Mouse (Mus musculus): Measurements from ENCODE around the gene 1700017N19Rik. TPM values are rescaled to one million over a fixed set of nuclear protein-coding genes. Genes with fewer than 3 reads are reported as not detected.

The 1700017N19Rik gene
- polyA plus RNA-seq, 1 experiment from 2014 or later: not detected

DNA sequence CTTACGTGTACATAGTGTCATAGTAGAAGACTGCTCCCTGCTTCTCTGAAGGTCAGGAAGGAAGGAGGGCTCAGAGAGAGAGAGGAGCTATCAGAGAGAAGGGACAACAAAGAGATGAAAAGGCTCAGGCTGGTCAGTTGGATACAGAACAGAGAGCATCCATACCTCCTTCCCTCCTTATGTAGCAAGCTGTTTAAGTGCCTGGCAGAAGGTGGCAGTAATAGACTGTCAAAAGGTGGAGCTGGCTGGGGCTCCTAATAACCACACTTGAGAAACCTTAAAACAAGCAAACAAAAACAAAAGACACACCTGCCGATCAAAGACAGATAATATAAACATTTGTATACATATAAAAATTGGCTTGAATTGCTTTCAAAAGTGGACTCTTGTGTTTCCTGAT lies 14.0 kb downstream of the 1700017N19Rik start:
- 50% methylated on average over 2 of the region's 2 CpGs for WGBS
- ATAC-seq: no peak
- no peak overlapping the region for H3K4me3 ChIP-seq (ENCODE audit: low read depth, low read length)
- no peaks in the 10 kb centered on the region for H3K9me3 ChIP-seq (ENCODE audit: control insufficient read depth)
- H3K36me3 ChIP-seq (ENCODE audit: control insufficient read depth, insufficient read depth): no peaks in the 10 kb centered on the region
- no peak overlapping the region for H3K4me2 ChIP-seq (replicated peaks; ENCODE audit: low read depth)
- no peaks in the 10 kb centered on the region for H3K4me1 ChIP-seq (replicated peaks; ENCODE audit: control insufficient read depth, insufficient read depth, low read length)
- no peak overlapping the region for H3K9ac ChIP-seq (ENCODE audit: low read depth, low read length)
- H3K27ac ChIP-seq (ENCODE audit: low read depth, low read length): no peak overlapping the region
- peak; percentile 12; the same call in 1 of the 2 replicates for TF ChIP-seq CTCF (IDR thresholded peaks at IDR 0.05; ENCODE audit: low read depth)
- H3K27me3 ChIP-seq (replicated peaks; ENCODE audit: control insufficient read depth, insufficient read depth, low read length): no peaks in the 10 kb centered on the region

DNA sequence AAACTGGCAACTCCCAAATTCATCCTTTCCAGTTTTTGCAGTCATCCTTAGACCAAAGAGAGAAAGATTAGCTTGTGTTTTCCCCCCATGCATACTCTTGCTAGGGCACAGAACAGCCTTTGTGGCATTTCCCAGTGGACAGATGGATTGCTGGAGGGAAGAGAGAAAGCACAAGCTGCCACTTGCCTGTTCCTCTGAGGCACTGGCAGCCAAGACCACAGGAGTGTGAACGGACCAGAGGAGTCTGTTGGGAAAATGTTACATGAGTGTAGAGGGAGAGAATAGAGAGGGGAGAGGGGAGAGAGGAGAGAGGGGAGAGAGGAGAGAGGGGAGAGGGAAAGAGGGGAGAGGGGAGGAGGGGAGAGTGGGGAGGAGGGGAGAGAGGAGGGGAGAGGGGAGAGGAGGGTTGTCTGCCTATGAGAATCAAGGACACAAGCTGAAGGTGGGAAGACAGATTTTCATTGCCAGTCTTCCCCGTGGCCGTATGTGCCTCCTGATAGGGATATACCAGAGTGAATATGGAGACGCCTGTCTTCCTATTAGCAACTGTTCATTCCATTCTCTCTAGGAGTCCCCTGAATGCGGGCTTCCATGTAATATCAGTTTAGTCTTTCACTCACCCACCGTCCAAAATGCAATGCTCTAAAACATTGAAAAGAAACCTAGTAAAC lies 27.1 kb downstream of the 1700017N19Rik start:
- H3K27ac ChIP-seq (ENCODE audit: low read depth, low read length): no peak overlapping the region
- 86% methylated on average over 6 of the region's 6 CpGs for WGBS
- TF ChIP-seq CTCF (IDR thresholded peaks at IDR 0.05; ENCODE audit: low read depth): no peak

DNA sequence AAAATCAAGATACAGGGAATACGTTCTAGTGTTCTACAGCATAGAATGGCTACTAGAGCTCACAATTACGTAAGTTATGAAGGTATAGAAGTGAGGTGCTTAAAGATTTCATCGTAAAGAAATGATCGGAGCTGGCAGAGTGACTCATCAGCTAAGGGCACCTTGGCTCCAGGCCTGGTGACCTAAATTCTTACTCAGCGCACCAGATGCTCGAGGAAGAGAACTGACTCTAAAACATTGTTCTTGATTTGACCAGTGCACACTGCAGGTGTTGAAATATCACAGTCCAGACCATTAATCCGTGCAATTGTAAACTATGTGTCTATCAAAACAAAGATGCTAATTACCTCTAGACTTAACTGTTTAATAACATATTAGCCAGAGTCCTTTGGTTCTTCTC lies 29.2 kb downstream of the 1700017N19Rik start:
- Histone ChIP-seq H3K27me3 (replicated peaks; ENCODE audit: control insufficient read depth, insufficient read depth, low read length) (no peaks in the 10 kb centered on the region), H3K9me3 (ENCODE audit: control insufficient read depth) (no peaks in the 10 kb centered on the region), H3K27ac (ENCODE audit: low read depth, low read length) (no peak overlapping the region), H3K4me1 (replicated peaks; ENCODE audit: control insufficient read depth, insufficient read depth, low read length) (no peaks in the 10 kb centered on the region), H3K36me3 (ENCODE audit: control insufficient read depth, insufficient read depth) (no peaks in the 10 kb centered on the region), H3K4me3 (ENCODE audit: low read depth, low read length) (no peak overlapping the region), H3K4me2 (replicated peaks; ENCODE audit: low read depth) (no peak overlapping the region), H3K9ac (ENCODE audit: low read depth, low read length) (no peak overlapping the region)
- no peak for TF ChIP-seq CTCF (IDR thresholded peaks at IDR 0.05; ENCODE audit: low read depth)
- no peak for ATAC-seq
- WGBS: 81% methylated on average over 7 of the region's 7 CpGs

More for the DNA sequence above, 27.1 kb downstream of the 1700017N19Rik start:
- Histone ChIP-seq H3K4me1 (replicated peaks; ENCODE audit: control insufficient read depth, insufficient read depth, low read length) (no peaks in the 10 kb centered on the region), H3K4me3 (ENCODE audit: low read depth, low read length) (no peak overlapping the region), H3K36me3 (ENCODE audit: control insufficient read depth, insufficient read depth) (no peaks in the 10 kb centered on the region), H3K9ac (ENCODE audit: low read depth, low read length) (no peak overlapping the region), H3K4me2 (replicated peaks; ENCODE audit: low read depth) (no peak overlapping the region), H3K9me3 (ENCODE audit: control insufficient read depth) (no peaks in the 10 kb centered on the region), H3K27me3 (replicated peaks; ENCODE audit: control insufficient read depth, insufficient read depth, low read length) (no peaks in the 10 kb centered on the region)
- ATAC-seq: no peak

GRCm38 (mm10) chr10:100620040-100620439 lies 29.8 kb downstream of the 1700017N19Rik start:
- H3K4me3 ChIP-seq (ENCODE audit: low read depth, low read length): no peak overlapping the region
- H3K4me1 ChIP-seq (replicated peaks; ENCODE audit: control insufficient read depth, insufficient read depth, low read length): no peaks in the 10 kb centered on the region
- no peaks in the 10 kb centered on the region for H3K9me3 ChIP-seq (ENCODE audit: control insufficient read depth)
- H3K36me3 ChIP-seq (ENCODE audit: control insufficient read depth, insufficient read depth): no peaks in the 10 kb centered on the region
- 94% methylated on average over 12 of the region's 12 CpGs for whole genome bisulfite sequencing
- no peak overlapping the region for H3K4me2 ChIP-seq (replicated peaks; ENCODE audit: low read depth)
- H3K27me3 ChIP-seq (replicated peaks; ENCODE audit: control insufficient read depth, insufficient read depth, low read length): no peaks in the 10 kb centered on the region
- H3K27ac ChIP-seq (ENCODE audit: low read depth, low read length): no peak overlapping the region
- H3K9ac ChIP-seq (ENCODE audit: low read depth, low read length): no peak overlapping the region
- ATAC-seq: no peak
- TF ChIP-seq CTCF (IDR thresholded peaks at IDR 0.05; ENCODE audit: low read depth): no peak

- no peaks in the 10 kb centered on the region for H3K36me3 ChIP-seq (ENCODE audit: control insufficient read depth, insufficient read depth)
- H3K9ac ChIP-seq (ENCODE audit: low read depth, low read length): no peak overlapping the region
- WGBS: 55% methylated on average over 3 of the region's 3 CpGs
- no peaks in the 10 kb centered on the region for H3K4me1 ChIP-seq (replicated peaks; ENCODE audit: control insufficient read depth, insufficient read depth, low read length)
- no peak for TF ChIP-seq CTCF (IDR thresholded peaks at IDR 0.05; ENCODE audit: low read depth)
- no peaks in the 10 kb centered on the region for H3K27me3 ChIP-seq (replicated peaks; ENCODE audit: control insufficient read depth, insufficient read depth, low read length)
- no peaks in the 10 kb centered on the region for H3K9me3 ChIP-seq (ENCODE audit: control insufficient read depth)
- H3K4me3 ChIP-seq (ENCODE audit: low read depth, low read length): no peak overlapping the region
- ATAC-seq: no peak
- H3K4me2 ChIP-seq (replicated peaks; ENCODE audit: low read depth): no peak overlapping the region
- H3K27ac ChIP-seq (ENCODE audit: low read depth, low read length): no peak overlapping the region
Measured at GRCm38 (mm10) chr10:100622494-100622893, 32.2 kb downstream of the 1700017N19Rik start.

- no peak overlapping the region for H3K9ac ChIP-seq (ENCODE audit: low read depth, low read length)
- TF ChIP-seq CTCF (IDR thresholded peaks at IDR 0.05; ENCODE audit: low read depth): peak; percentile 77
- H3K4me3 ChIP-seq (ENCODE audit: low read depth, low read length): no peak overlapping the region
- H3K4me2 ChIP-seq (replicated peaks; ENCODE audit: low read depth): peak overlapping the region; percentile 40; the same call in 1 of the 2 replicates
- ATAC-seq: no peak
- no peak overlapping the region for H3K27ac ChIP-seq (ENCODE audit: low read depth, low read length)
- no peaks in the 10 kb centered on the region for H3K9me3 ChIP-seq (ENCODE audit: control insufficient read depth)
- H3K4me1 ChIP-seq (replicated peaks; ENCODE audit: control insufficient read depth, insufficient read depth, low read length): no peaks in the 10 kb centered on the region
- no peaks in the 10 kb centered on the region for H3K36me3 ChIP-seq (ENCODE audit: control insufficient read depth, insufficient read depth)
- 26% methylated on average over 20 of the region's 20 CpGs for WGBS
- H3K27me3 ChIP-seq (replicated peaks; ENCODE audit: control insufficient read depth, insufficient read depth, low read length): no peaks in the 10 kb centered on the region
Measured at GRCm38 (mm10) chr10:100629762-100630438, 39.6 kb downstream of the 1700017N19Rik start.
